Mouse (Mus musculus) olfactory bulb, adult 2 months (tissue): ENCODE data around the gene Gm7534.

Experiments used
- CTCF ChIP-seq: fragments of 200-500 bp; IDR thresholded peaks from 2 replicates; pipeline ENCODE4 v1.5.1; 2012; ENCODE audit warnings: low read depth, mild to moderate bottlenecking, low read length, moderate library complexity; ENCODE audit not compliant: insufficient read depth
- POLR2A ChIP-seq: fragments of 200-500 bp; IDR thresholded peaks from 2 replicates; pipeline ENCODE4 v1.6.1; 2012; ENCODE audit warnings: mild to moderate bottlenecking, low read depth, low read length, moderate library complexity; ENCODE audit not compliant: insufficient read depth

DNA sequence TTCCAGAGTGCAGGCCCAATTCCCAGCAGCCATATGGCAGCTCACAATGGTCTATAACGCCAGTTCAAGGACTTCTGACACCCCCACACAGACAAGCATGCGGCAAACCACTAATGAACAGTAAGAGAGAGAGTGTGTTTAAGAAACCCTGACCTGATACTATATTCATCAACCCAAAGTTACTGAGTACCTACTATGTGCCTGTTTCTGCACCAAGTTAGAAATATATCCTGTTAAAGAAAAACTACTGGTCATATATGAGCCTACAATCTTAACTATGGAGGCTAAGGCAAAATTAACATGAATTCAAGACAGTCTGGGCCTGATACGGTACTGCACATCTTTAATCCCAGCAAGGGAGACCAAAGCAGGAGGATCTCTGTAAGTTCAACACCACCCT lies 17.2 kb downstream of the Gm7534 start:
- TF ChIP-seq POLR2A (no peak), CTCF (no peak)
